Mouse (Mus musculus) mouse trophoblast stem cell (cell line): ENCODE measurements around the gene Dlgap5.

Source experiments
- in situ Hi-C, 2 experiments: fragments of 300-500 bp; cut with MseI, MboI; formaldehyde crosslinking; loops; 2 replicates in 1 of 2; 3 replicates in 1 of 2; pipeline ENCODE4 v1.15.1; 2025

The Dlgap5 gene

DNA sequence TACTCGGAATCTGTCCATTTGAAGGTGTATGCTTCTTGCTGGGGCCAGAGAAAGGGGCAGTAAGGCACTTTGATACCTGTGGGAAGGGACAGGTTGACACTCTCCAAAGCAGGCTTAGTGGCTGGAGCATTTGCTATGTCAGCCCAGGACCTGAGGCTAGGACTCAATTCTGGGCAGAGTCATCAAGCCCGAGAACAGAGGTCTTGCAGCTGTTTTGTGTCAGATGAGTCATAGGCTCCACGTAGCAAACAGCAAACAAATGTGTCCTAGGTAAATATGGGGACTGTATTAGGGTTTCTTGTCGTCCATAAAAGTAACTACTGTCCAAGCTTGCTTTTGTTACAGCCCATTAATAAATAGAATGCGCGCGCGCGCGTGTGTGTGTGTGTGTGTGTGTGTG lies 65.9 kb downstream of the Dlgap5 start:
- in situ Hi-C loops: no loop called here

DNA sequence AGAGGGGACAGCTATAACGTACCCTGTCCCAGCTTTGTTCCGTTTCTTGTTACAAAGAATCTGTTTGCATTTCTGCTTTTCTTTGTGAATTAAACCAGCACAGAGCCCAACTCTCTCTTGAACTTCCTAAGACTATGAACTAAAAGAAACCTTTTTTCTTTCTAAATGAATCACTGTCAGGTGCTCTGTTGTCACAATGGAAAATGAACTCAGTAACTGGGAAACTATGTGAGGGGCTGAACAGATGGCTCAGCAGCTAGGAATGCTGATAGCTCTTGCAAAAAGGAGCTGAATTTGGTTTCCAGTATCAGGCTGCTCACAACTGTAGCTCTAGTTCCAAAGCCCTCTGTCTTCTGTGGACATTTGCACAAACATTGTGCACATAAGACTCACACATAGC lies 67.2 kb downstream of the Dlgap5 start:
- in situ Hi-C loops: no loop called here

DNA sequence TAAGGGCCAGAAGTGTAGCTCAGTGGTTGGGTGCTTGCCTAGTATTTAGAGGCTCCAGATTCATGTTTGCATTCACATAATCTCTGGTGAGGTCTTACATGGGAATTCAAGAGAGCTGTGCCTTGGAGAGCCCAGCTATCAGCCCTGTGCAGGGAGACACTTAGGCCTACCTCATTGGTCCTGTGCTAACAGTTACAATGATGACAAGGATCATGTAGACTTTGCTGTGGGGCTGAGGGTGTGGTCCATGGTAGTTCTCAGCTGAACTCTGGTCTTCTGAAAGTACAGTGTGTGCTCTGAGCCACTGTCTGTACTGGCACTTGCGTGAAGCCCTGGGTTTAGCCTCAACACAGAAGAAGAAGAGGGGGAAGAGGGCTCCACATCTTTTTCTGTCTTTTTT lies 71.5 kb downstream of the Dlgap5 start:
- in situ Hi-C loops: no loop called here

DNA sequence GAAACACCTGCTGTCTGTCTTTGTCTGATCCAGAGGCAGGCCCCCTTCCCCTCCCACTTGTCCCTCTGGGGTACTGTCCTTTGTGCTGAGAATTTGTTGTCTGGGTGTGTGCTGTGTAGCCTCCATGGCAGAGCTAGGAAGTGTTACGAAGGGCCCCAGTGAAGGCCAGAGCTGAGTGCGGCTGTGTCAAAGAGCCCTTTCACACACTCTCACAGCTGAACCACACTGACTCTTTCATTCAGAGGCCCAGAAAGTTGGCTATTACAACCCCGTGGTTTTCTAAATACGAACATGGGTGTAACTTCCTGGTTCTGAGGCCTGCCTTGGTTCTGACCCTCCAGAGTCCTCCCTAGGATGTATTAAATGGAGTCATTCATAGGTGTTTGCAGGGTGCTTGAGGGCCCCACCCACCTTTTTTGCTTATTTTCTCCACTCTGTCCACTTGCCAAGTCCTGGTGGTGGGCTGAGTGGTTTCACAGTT lies 76.4 kb downstream of the Dlgap5 start:
- in situ Hi-C loops: no loop called here

DNA sequence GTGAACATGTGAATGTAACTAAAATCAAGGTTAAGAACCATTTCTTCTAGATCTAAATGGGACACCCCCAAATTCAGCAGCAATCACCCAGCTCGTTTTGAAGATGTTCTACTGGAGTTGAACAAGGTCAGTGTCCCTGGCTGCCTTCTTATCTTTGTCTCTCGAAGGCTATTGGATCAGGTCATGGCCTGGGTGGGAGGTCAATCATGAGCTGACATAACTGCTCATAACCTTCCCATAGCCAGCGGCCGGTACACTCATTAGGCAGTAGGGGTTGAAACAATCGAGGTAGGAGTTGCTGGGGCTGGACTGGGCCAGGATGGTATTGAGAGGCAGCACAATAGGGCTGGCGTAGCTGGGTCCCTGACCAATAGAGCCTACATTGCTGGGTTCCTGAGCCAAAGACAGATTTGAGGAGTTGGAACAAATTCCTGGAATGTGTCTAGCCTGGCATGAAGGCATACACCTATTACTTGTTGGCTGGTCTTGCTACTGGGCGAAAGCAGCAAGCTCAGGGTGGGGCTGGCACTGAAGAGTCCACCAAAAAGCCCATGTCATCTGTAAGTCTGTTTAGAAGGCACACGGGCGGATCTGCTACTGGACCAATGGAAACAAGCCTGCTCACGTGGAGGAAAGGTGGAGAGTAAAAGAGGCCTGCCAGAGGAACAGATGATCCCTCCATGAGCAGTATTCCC lies 77.8 kb downstream of the Dlgap5 start:
- in situ Hi-C loops: no loop called here
